Mouse (Mus musculus) thymus, postnatal 25 days (tissue): ENCODE measurements at regions not wholly inside any gene's neighbourhood (a gene's known extent, or its start where the extent isn't known, plus 50 kb on each side); places are given as distances from the start of the nearest gene placed in this dataset.

Experiments
- DNase-seq: peaks from one replicate; pipeline ENCODE4 v3.0.0; 2022

DNA sequence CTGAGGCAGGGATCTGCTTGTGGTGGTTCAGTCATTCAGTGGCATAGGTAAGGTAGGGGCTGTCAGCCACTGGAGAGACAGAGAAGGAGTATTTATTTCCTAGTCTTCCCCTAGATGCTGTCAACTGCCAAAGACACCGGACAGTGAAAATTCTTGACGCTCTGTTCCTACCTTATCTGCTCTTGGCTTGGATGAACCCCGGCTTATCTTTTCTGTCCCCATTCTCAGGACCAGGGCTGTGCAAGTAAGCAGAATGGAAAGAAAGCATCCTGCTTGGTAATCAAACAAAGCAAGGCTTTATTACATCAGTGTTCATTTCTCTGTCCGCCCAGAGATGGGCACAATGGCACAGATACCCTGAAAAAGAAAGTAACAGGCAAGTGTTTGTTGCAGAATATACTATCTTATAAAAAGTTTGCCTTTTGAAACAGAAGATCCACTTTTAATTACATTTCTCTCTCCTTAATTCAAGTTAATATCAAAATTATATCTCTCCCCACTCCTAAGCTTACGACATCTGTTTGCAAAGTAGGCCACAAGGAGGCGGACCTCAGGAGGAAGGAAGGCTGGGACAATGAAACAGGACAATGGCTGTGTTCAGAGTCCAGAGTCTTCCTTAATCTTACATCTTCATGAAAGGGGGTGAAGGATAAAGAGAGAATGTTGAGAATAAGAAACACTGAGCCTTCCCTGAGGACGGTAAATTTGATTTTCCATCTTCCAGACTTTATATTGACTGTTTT lies 316.8 kb upstream of the Ubash3b start:
- DNase-seq, result no peak

DNA sequence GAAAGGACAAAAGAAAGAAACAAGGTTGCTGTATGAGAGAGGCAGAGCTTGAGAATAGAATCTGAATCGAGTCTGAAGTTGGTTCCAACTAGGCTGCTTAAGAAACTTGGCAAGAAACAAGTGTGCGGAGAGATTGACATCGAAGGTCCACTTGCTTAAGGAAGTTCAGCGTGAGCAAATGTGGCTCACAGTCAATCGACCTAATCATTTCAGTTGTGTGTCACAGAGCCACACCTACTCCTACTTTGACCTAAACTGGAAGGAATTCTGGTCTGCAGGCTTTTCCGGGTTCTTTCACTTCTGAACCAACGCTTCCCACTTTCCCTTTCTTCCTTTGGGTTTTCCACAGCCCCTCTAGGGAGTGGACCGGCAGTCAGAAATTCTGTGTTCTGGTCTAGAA lies 313.8 kb upstream of the Ubash3b start:
- no peak for DNase-seq

DNA sequence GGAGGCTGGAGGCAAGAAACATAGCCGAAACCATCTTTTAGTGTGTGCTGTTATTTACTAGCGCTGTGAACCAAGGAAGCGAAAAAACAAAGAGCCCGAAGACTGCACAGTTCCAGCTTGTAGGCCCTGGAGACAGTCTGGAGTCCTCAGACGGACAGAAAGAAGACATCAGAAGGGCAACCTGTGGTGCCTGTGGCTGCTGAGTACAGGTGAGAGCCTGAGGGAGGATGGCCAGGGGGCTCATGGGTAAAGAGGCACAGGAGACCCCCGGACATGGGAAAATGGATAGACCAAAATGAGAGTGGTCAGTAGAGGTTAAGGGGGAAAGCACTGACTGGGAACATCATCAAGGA lies 313.4 kb upstream of the Ubash3b start:
- DNase-seq, result no peak

DNA sequence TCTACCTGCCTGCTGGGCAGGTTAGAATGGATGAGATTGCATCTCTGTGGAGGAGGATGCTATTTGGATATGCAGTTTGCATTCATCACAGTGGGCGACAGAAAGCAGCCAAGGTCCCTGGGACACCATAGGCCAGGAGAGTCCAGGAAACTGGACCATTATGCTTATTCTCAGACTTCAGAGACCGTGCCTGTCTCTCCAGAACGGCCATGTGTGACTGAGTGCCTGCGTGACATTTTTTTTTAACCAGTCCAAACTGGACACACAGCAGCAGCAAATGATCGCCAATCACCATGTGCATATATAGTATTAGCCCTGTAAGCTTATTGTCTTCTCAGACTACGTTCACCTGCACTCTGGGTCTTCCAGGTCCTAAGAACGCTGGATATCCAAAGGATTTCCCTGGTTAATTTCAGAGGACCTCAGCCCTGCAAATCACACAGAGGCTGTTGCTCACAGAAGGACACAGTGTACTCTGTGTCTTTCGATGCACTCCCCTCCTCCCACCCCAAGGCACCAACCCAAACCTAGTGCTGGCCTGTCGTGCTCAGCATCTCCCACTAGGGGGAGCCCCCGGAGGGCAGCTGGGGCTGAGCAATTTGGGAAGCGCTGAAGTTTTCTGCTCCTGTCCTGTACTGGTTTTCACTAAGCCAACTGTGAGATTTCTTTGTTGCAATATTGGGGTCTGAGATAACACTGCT lies 312.9 kb upstream of the Ubash3b start:
- peak; percentile 59 for DNase-seq

DNA sequence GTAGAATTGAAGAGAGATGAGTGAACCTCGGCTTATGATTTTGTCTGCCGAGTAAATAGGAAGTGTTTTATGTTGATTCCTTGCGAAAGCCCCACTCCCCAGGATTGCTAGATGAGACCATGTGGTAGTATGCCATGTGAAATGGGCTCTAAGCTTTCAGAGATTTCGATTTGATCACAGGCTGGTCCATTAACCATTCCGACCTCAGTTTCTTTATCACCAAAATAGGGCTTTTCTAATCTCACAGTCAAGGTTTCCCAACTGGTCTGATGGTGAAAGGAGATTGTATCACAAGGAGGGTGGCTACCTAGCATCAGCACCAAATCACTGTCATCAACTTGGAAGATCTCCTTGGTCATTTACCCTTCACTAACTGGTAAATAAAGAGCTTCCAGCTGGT lies 312.0 kb upstream of the Ubash3b start:
- no peak for DNase-seq

DNA sequence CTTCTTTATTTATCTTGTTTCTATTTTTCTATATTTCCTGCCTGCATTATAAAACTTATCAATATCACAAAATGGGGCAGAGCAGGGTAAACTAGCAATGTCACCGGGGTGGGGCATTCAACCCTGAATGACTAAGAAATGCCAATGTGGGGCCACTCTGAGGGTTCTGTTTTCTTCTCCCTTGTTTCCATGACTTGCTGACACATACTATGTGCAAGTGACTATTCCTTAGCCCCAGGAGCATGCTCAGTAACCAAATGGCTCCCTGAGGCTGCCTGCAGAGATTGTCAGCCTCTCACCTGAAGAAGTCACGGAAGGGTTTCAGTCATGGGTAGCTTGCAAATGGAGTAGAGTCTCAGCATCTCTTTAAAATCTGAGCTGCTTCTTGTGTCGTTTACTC lies 309.8 kb upstream of the Ubash3b start:
- DNase-seq, result no peak

DNA sequence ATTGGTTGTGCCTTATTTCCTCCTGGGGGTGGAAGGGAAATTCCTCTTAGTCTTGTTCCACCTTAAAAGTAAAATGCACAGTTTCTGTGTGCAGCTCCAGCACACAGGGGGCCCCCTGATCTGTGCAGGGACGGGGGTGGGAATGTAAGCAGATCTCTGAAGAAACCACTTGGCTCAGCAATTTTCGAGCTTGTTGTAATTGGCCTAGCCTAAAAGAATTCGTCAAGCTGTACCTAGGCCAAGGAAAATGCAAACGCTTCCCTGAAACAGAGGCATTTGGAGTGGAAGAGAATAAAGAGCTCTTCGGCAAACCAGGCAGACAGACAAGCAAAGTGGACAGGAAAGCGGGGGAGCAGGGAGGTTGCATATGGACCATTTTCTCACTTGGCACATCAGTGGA lies 308.5 kb upstream of the Ubash3b start:
- DNase-seq, result no peak

DNA sequence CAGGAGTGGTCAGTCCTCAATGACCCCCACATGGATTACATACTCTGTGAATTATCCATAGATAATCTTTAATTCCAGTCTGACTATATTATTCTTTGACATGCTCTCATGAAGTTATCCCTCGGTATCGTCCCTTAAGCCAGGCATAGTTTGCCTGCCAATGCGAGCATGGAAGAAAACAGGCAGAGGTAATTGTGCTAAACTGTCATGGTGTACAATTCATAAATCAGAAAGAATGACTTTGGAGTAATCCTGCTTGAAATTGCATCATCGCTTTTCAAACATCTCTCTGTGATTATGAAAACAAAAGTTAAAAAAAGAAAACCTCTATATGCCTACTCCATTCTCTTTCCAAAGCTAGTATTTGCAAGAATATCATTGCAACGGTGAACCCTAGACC lies 307.9 kb upstream of the Ubash3b start:
- no peak for DNase-seq

DNA sequence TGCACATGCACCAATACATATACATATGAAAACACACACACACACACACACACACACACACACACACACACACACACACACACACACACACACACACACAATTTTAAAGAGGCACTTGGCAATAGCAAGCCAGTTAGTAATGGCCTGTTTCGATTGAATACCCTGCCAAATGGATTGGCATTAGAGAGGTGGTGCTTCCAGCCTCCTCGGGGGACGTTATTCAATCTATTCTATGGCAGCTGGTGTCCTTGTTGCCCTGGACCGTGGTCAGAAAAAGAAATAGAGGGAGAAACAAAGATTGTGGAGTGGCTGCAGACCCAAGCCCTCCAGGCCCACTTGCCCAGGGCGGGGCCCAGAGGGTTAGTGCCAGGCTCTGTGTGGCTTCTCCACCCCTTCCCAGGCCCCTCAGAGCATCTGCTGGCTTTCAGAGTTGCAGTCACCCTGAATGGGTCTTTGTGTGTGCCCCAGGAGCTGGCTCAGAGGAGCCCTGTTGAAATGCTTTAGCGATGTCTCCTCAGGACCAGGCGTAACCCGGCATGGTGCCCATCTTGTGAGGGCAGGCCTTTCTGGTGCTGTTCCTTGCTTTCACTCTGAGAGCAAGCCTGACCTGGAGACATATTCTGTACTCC lies 302.7 kb upstream of the Ubash3b start:
- no peak for DNase-seq

DNA sequence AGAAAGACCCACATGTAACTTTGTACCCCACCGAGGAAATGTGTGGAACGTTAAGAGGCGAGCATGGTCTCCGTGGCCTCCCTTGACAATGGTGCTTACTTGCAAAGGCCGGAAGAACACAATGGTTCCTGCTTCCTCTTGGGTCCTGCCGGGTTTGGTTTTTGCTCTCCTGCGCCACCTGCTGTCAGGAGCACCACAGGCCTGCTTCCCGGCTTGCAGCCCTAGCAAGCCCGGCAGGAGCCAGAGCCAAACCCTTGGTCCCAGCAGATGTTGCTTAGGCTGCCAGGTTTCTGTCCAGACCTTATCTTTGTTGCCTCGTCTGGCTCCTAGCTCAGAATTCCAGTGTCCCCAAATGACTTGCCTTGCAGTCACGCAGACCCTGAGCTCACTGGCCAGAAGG lies 300.2 kb upstream of the Ubash3b start:
- DNase-seq, result peak; percentile 76

DNA sequence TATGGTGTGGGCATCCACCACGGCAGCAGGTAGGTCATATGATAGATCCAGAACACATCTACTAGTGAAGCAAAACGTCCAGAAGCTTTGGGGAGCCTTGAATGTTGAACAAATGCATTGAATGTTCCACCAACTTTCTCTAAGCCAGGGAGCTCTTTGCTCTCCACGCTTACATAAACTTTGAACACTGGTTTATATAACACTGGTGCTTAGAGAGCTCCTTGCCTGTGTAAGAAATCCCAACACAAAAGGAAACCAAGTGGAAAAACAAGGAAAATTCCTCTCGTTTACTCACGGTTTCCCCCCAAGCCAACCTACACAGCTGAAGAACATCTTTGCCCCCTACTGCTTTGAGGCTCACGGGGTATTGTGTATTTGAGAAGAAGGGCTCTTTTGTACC lies 299.2 kb upstream of the Ubash3b start:
- DNase-seq, result no peak

DNA sequence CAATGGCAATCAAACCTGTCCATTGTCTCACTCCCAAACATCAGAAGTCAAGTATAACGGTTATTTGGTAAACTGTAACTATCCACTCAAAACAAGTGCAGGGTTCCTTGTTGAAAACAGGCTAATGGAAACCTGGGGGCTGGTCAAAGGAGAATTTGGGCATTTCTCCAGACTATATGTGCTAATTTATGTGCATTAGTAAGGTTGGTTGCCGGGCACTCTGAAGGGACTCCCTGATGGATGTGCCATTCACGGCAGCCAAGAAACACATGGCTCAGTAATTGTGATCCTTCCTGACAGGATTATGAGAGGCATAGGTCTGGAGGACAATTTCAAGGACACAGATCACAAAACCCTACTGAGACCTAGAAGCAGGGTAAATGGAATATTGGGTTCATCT lies 295.5 kb upstream of the Ubash3b start:
- DNase-seq, result no peak

DNA sequence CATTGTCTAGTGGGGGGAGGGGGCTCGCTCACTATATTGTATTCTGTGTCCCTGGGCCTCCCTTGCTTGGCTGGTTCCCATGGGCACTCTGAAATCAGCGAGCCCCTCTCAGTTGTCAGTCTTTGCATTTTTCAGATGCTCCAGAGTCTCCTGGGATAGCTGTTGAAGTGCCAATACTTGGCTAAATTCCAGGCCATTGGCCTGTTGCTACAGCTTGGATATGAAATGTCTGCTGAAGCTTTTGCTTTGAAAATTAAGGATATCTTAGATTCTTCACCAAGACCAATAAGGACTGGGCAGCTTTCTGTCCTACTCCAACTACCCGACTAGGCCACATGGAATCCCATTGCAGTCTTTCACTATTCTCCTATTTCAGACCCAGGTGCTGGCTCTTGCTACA lies 290.2 kb upstream of the Ubash3b start:
- no peak for DNase-seq

DNA sequence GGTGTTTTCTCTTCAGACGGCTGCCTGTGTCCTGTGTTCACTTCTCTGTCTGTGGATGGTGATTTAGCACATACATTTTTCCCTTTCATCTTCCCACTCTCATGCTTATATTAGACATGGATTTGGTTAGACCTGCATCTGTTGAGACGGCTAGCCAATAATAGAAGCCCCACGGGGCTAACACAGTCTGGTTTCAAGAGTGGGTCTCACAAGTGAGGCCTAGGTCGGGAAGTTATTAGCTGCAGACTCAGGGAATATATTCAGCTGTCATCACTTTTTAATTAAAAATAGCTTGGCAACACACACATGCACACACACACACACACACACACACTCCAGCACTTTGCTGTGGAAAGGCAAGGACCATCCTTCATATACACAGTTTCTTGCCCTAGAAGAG lies 287.7 kb upstream of the Ubash3b start:
- DNase-seq, result no peak

DNA sequence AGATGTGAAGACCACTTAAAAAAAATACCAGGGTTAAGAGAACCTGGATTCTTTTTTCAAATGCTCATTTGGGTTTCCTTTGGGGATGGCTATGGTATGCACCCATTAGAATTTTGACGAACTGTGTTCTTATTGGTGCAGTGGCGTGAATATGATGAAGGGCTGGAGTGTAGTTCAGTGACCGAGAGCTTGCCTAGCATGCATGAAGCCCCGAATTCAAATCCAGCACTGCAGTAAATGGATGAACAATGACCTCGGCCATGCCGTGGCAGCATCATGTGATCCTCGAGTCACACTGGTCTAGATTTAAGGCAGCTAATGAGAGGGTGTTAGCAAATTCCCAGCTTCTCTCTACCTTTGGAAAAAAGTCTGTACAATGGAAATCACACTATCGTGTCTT lies 286.4 kb upstream of the Ubash3b start:
- DNase-seq, result no peak

DNA sequence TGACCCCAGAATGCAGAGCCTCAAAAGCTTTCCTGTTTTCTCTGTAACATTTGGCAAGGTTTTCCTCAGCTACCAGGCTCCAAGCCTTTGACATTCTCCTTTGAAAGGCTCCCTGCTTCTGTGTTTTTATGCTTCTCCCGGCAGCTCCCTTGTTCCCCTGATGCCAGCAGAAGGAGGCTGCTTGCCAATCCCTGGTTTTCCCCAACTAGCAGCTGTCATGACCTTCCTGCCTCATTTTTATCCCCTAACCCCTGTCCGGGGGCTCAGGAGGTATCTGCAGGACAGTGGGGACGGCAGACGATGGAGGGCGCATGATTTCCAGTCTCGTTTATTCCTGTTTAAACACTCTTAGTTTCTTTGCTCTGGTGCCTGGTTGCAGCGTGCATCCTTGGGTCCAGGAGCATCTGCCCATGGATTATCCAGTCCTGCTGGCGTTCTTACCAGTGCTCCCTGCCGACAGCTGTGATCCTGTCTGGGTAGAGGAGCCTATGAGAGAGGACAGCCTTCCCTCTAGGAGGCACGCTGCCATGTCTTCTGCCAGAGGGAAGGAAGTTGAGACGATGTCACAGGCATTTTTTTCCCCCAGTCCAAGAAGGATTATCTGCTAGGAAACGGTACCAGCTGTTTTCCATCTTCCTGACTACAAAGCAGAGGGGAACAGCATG lies 285.8 kb upstream of the Ubash3b start:
- DNase-seq, result no peak

DNA sequence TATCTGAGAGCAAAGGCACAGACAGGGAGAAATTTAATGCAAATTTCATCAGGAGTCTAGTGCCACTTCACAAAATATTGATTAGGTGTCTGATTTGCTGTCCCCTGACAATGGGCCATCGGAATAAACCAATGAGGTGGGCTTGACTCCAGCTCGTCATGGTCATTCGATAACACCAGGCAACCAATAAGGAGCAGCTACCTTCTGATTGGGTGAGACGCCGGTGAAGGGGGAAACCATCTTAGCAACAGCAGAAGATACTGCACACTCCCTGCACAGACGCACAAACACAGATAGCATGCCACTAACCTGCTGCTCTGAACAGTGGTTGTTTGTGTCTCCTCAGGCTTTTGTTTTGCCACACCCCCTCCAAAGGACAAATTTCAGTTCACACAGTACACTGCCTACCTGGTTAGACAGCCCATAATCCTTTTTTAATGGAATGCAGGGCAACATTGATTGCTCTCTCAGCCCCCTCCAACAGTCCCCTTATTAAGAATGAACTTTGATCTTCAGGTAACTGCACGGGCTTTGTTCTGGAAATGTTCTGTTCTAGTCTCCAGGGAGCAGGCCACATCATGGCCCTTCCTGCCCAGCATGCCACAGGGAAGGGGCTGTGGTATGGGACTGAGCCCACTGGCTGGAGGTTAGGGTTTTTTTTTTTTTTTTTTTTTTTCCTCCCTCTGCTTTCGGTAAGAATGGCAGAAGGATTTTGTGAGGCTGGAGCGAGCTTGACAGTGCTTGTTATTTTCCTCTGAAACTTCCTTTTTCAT lies 285.1 kb upstream of the Ubash3b start:
- DNase-seq, result no peak

DNA sequence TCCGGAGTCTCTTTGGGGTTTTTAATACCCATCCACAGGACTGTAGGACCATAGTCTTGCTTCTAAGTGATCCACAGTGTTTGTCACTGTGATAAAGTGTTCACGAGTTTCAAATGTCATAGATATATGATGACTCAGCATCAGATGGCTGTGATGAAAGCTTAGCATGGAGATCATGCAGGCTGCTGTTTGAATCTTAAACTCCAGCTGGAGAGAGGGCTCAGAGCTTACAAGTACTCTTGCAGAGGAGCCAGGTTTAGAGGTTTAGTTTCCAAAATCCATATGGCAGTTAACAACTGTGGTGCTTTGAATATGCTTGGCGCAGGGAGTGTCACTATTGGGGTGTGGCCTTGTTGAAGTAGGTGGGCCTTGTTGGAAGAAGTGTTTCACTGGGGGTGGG lies 280.9 kb upstream of the Ubash3b start:
- DNase-seq, result no peak

DNA sequence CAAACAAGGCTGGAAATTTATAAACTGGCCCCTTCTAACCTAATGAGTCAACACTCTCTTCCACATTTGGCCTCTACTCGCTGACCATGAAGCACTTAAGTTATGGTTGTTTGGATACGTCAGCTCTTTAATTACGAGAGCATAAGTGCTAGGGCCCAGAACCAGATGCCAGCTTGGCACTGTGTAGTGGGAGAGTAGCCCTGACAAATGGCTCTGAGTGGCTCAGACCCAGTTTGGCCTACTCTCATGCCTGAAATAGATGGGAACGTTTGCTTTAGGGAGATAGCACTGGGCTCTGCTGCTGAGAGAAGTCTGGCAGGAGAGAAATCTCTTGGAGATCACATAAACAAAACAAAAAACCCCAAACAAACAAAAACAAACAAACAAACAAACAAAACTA lies 278.5 kb upstream of the Ubash3b start:
- no peak for DNase-seq

DNA sequence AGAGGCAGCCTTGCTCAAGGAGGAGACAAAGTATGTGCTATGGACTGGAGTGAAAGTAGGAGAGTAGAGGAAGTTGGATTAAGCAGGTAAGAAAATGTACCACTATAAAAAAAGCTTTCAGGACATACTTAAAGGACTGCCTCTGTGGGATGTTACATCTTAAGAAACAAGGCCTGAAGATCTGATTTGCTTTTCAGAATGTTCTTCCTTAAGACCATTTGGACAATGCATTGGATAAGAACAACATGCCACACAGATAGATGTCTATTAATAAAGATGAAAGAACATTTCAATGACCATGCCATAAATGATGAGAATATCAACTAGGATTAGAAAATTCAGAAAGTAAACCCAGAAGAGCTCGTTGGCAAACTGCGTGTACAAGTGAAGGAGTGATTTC lies 276.6 kb upstream of the Ubash3b start:
- DNase-seq, result no peak

DNA sequence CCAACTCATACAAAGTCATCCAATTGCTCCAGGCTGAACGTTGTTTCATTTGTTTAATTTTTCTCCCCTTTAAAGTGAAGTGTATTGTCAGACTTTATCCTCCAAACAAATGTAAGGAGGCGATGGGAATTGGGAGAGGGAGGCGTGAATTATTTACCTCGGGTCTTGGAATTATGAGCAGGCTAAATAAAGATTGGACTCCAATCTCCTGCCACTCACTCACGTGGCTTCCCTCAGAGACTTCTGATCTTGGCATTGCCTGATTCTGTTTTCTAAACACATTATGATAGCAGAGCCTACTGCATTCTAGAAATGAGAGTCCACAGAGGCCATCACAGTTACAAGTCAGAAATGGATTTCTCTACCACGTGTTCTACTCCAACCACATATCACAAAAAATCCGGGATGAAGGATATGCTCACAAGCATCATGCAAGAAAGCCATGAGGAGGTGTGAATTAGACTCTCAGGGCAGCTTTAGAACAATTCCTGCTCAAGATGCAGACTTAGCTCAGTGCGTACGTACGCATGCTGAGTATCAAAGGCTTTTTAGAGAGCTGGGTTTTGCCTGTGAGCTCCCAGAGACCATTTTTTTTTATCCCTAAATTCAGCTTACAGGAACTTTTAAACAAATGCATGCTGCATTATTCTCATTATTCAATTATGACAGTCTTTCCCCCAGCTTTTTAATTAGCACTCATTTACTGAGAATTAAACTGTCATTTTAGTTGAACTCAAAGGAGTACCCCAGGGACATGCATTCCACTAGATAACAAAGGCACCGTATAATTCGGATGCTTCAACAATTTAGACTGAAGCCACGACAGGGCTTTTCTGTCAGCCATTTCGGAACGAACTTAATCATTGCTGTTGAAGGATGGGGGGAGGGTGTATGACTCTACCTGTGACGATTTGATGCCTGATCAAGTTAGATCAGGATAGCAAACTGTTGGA lies 269.2 kb upstream of the Ubash3b start:
- no peak for DNase-seq
